Mouse (Mus musculus) frontal cortex, postnatal 10 days (tissue): ENCODE results near the gene Ctnnbip1.

Experiments
- DNase-seq, 2 experiments: peaks; one replicate each; pipeline ENCODE4 v3.0.0; 2022; ENCODE audit warnings: low spot score in 2 of 2, mixed read lengths in 1 of 2

Ctnnbip1 gene

DNA sequence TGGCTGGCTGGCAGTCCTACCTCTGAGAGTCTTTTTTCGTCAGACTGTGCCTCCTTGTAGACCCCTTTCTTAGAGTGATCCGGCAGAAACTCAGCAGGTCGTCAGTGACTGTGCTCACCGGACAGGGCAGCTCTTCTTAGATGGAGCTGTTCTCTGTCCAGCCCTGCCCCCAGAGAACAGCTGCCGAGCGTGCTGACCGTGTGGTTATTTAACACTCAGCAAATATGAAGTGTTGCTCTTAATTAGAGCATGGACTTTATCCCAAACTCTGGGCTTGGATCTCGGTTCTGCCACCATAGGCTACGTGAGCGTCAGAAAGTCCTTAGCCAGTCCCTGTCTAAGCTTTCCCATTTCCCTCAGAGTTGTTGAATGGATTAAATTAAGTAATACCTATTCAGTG is 3.2 kb downstream of the Ctnnbip1 start:
- no peak for DNase-seq

DNA sequence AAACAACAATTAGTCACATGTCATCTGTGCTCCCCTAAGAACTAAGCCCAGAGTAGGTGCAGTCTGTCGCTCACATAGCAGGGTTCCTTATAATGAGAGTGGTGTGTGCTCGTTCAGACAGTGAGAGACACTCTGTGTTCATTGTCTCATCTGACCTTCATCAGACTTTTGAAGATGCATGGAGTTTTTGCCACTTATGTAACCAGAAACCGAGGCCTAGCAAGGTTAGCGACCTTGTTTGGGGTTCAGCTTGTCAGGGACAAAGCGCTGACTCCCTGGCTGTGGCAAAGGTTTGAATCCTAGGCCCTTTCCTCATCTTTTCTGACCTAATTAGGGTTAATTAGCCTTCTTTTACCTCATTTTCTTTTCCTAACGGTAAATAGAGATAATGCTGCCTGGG is 5.9 kb downstream of the Ctnnbip1 start:
- no peak for DNase-seq

DNA sequence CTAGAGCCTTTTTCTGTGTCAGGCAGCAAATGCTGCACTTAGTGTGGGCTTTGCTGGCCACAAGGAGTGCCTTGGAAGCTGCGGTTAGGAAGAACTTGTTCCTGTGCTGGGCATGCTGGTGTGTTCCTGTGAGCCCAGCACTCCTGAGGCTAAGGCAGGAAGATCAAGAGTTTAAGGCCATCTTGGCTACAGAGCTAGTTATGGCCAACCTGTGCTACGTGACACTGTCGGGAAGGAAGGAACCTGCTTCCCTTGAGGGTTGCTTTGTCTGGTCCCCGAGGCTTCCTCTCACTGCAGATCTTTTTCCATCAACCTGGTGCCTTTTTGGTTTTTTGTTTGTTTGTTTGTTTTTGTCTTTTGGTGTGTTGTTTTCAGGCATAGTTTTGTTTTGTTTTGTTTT is 7.1 kb downstream of the Ctnnbip1 start:
- DNase-seq = no peak

DNA sequence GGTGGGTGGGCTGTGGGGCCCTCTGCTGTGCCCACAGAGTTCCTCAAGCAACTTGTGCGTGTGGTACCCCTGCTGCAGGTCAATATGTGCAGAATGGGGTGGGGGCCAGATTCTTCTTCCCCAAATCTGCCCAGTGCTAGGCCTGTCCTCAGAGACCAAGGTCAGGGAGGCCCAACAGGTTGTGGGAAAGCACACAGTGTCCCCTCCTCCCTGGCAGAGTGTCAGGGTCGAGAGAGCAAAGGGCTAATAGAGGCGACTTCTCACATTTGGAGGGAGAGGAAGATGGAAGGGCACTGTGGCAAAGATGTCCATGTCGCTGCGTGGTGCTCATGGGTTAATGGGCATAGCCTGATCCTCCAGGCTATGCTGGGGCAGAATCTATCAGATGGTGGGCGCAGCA is 7.8 kb downstream of the Ctnnbip1 start:
- no peak for DNase-seq

DNA sequence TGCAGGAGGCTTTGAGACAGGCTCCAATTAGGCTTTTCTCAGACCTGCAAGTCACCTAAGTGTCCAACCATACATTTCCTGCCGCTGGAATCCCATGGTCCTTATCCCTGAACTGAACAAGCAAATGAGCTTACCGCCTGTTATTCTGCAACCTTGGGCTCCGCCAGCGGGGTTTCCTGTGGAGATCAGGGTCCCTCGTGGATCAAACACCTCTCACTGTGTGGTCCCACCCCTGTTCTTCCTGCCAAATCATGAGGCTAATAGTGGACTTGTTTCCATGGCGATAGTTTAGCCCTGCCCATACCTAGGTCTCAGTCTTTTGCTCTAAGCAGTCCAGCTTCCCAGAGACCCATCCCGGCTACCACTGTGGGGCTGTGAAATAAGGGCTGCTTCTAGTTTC is 8.3 kb downstream of the Ctnnbip1 start:
- no peak for DNase-seq

DNA sequence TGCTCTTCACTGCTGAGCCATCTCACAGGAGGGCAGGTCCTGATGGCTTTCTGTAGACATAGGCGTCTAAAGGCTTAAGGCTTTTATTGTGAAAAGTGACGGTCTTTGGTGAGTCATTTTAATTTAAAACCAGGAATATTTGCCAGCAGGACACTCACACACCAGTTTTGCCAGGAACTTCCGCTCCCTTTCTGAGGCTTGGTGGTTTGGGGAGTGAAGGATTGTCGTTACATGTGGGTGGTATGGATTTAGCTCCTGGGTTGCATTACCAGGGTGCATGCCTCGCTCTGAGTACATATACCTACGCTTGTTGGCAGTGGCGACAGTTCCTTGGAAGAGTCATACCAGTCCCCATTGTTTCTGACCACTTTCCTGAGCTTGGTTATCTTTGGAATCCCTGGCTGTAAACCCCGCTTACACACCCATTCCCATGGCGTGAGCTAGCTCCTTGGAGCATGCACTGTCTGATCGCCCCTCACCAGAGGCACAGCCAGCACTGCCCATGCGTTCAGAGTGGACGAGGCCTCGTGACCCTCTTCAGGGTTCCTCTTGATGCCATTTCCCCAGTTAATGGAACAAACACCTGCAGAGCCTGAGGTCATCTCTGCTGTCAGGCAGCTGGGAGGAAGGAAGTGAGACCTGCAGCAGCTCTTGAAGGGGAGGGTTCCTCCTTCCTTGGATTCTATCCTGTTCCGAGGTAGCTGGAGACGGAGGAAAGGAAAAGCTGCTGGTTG is 9.8 kb downstream of the Ctnnbip1 start:
- no peak for DNase-seq

DNA sequence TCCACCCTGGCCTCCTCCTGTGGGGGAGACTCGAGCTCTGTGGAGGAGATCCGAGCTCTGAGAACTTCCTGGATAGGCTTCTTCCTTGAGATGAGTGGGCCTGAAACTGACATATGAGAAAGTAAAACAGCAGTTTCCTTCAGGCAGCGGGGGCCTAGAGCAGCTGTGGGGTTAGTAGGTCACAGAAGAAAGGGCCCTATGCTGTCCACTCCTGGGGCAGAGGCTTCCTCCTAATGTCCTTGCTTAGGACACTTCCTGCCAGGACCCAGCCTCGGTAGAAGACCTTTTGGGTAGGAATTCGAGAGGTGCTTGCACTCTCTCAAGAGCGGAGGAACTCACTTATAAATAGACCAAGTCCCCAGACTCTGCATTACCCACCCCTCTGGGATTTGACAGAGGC is 11.7 kb downstream of the Ctnnbip1 start:
- DNase-seq = no peak

DNA sequence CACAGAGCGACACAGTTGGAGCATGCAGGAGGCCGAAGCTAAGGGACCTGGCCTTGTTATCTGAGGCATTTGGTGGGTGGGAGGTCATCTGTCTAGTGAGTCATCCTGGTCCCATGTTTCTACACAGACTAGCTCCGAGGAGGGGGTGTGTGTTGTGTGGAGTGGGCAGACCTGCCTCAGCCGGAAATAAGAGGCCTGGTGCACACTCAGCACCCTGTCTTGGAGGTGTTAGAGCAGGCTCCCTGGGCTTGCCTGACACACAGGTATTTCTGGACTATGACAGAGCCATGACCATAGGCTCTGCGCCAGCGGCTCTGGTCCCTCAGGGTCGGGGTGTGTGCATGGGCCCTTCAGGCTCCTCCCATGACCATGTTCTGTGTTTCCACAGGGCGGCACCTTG is 21.4 kb downstream of the Ctnnbip1 start:
- no peak for DNase-seq

DNA sequence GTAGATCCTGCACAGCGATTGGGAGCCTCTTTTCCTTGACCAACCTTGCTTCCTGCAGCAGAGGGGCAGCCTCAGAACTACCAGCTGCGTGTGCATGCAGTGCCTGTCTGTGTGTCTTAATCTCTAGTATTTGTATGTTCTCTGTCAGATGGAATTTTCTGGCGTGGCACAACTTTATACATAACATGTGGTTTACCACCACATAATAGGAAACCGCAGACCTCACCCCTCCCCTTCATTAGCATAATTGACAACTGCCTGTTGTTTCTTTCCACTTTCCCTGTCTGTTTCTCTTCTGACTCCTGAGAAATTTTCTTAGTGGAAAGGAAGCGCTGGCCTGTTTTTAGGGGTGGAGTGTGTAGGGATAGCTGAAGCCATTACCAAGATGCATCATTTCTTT is 23.9 kb downstream of the Ctnnbip1 start:
- no peak for DNase-seq

DNA sequence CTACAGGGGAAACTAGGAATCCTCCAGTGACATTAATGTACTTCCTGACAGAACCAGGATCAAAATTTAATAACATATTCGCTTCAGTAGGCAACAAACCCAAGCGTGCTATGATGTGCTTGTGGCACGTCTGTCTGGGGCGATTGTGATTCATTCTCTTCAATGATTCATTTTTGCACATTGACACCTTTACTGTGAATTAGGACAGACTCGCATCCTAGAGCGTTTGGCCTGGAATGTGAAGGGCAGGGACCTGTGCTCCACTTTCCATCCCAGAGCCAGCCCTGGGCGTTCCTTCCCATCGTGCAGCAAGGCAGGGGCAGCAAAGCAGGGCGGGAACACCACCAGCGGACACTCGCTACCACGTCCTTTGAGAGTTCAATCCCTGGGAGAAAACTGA is 24.4 kb downstream of the Ctnnbip1 start:
- DNase-seq = no peak

DNA sequence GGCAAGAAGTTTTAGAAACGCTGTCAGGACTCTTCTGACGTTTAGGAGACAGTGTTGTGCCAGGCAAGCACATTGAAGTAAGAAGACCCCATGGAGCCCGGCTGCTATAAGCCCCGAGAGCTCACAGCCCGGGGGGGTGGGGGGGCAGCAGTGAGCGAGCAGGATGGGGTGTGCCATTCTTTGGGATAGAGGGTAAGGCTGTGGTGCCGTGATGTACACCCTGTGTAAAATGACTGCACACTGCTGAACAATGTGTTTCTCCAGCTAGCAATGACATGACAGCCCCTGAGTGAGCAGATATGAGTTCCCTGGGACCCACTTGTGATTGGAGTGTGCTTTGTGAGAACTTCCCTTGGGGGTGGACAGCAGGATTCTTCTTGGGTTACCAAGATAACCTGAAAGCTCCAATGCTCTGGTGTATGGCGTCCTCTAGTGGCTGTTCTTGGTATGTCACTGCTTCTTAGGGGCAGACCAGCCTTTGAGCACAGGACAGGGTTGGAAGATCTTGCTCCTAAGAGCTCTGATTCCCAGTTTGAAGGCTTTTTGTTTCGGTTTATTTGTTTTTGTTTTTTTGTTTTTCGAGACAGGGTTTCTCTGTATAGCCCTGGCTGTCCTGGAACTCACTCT is 25.0 kb downstream of the Ctnnbip1 start:
- peak in 1 of 2 experiments; percentile 82 for DNase-seq

DNA sequence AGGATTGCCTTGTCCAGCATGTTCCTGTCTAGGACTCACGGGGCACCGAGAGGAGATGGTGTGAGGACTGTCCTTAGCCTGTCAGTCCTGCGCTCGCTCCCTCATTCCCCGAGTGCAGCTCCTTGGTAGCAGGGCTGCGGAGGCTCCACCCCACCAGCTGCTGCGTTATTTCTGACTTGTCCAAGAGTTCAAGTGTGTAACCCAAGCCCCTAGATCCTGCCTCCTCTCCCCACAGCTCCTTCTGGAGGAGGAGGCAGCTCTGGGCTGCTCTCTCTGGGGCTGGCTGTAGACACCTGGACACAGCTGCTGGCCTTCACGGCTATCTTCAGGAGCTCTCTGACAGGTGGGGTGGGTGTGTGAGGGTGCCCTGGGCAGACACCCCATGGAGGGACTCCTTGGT is 26.9 kb downstream of the Ctnnbip1 start:
- no peak for DNase-seq

DNA sequence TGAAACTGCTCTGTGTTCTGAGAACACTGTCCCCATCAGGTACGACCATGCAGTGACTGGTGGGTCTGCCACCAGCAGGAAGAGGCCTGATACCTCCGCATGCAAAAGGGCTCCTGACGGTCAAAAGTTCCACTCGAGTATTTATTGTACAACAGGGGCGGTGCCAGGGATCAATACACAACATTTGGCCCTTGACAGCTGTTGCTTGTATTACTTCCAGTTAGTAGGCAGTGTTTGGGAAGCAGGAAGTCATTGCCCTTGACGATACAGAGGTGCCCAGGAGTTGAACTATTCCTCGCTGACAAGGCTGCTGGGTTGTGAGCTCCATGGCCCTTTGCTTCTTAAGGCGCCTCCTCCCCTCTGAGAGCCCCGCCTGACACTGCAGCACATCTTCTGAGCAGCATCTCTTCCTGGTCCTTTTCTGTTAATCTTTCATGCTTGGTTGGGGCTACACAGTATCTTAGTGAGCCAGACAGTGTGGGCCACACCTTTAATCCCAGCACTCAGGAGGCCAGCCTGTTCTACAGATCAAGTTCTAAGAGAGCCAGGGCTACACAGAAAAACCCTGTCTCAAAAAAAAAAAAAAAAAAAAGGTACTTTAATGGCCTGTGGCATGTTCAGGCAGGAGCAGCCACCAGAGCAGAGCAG is 28.9 kb downstream of the Ctnnbip1 start:
- DNase-seq = no peak

DNA sequence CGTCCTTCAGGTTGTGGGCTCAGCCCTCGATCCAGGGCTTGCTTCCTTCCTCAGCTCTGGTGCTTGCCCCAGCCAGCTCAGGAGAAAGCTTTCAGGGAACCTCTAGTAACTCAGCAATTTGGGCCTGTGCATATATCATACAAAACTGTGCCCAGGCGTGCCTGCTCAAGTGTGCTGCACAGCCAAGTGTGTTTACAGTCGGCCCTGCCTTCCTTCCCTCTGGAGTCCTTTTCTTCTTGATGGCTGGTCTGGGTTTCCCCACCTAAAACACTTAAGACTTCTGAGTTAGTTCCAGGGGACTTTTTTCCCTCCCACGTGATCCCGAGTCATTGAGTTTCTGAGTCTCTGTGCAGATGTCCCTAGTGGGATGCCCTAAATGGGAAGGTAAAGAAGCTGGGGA is 29.5 kb downstream of the Ctnnbip1 start:
- DNase-seq = no peak

DNA sequence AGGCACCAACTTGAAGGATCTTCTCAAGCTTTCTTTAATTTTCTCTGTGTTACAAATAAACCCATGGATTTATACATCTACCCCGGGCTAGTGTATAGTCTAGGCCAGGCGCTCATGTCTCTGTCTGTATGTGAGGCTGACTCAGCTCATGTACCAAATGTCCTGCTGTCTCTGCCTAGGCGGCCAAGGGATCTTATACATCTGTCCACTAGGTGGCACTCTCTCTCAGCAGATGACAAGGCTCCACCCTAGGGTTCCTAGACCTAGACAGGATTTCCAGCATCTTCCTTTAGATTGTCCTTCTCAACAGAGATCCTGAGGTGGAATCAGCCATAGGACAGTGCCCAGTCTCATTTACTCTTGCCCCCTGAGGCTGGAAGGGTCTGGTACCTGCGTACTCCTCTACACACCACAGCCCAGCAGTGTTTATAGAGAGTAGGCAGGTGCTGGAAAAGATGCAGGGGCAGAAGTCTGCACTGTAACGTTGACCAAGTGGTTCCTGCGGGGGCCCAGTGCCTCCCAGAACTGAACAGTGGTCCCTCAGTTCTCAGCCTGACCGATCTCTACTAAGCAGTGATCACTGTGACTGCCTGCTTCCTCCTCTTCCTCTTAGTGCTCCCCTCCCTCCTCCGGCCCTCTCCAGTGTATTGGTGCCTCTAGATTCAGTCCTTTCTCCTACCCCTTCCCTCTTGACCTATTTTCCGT is 31.3 kb downstream of the Ctnnbip1 start:
- DNase-seq = peak; percentile 67 to 80

DNA sequence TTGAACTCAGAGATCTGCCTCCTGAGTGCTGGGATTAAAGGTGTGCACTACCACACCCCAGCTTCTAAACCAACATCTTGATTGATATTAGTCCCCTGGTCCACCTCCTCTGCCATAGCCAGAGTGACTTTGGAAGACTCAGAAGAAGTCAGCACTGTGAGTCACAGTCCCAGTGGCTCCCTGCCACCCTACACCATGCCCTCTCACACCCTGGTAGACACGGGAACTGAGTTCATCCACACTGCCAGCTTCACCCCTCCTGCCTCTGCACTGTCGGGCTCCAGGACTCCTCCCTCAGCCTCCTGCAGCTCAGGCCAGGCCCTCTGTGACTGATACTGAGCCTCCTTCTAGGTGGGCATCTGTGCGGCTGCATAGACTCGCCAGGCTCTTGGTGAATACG is 32.8 kb downstream of the Ctnnbip1 start:
- DNase-seq = no peak

DNA sequence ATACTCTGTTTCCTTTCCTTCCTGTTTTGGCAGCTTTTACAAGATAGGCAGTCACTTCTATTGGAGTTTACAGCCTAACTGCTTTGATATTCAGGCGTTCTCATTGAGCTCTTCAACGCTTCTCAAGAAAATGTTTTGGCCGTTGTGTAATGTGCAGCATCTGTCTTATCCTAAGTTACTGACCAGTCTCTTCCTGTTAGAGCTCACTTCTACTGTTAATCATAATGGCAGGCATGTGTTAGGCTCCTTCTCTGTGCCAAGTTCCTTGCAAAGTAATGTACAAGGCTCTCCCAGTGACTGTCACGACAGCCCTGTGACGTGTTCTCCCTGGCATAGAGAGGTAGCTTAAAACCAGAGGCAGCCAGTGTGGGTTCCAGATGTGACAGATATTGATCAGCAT is 33.7 kb downstream of the Ctnnbip1 start:
- no peak for DNase-seq

DNA sequence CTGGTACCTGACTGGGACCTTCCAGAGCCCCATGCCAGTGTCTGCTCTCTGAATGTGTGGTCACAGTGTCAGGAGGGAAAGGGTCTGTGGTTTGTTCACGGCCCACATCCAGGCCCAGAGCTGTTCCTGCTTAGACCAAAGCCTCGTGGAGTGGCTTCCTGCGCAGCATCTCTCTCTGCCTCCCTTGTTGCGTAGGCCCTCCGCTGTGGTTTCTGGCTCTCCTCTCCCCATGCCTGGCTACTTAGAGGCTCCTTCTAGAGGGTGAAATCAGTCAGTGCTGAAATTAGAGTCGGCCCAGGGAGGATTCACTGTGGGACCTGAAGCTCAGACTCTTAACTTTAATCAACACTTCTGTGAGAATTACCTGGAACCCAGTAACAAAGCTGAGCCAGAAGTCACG is 35.8 kb downstream of the Ctnnbip1 start:
- no peak for DNase-seq

DNA sequence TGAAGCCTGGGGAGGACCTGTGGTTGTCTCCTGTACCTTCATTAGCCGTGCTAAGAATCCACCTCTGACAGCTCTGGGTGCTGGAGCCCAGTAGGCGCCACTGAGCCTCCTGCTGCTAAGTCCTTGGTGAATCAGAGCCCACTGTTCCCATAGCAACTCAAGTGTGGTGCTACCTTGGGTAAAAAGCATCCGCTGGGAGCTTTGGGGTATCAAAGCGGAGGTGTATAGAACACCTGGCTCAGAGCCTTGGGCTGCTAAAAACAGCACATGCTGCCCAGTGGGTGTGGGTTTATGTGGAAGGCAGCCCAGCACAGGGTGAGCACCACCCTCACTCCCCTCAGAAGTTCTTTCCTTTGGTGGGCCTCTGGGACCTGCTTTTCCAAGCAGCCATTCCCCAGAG is 38.1 kb downstream of the Ctnnbip1 start:
- peak in 1 of 2 experiments; percentile 59 for DNase-seq

DNA sequence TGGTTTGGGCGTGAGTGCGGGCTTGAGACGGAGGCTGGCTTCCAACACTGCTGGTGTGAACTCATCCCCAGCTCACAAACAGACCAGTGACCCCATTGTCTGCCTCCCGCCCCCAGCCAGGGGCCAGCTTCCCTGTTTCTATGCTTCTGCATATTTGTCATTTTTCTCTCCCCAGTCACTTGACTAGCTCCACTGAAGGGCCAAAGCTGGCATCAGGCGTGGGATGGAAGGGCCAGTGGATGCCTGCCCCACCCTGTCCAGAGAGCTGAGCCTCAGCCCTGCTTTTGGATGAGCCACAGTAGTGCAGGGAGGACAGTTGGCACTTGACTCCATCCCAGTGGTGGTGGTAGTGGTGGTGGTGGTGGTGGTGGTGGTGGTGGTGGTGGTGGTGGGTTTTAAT is 39.9 kb downstream of the Ctnnbip1 start:
- DNase-seq = no peak

DNA sequence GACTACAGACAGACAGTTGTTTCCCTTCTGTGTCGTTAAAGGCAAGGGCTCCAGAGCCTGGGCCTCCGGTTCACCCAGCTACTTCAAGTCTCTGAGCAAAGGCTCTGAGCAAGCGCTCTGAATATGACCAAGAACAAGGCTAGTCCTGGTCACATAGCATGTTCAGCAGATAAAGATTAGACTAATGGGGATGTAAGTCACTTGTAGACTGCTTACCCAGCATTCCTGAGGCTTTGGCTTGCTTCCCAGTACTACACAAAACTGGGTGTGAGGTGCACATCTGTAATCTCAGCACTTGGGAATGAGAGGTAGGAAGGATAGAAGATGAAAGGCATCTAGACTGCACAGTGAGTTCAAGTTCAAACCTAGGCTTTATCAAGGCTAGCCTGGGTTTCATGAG is 40.4 kb downstream of the Ctnnbip1 start:
- no peak for DNase-seq

DNA sequence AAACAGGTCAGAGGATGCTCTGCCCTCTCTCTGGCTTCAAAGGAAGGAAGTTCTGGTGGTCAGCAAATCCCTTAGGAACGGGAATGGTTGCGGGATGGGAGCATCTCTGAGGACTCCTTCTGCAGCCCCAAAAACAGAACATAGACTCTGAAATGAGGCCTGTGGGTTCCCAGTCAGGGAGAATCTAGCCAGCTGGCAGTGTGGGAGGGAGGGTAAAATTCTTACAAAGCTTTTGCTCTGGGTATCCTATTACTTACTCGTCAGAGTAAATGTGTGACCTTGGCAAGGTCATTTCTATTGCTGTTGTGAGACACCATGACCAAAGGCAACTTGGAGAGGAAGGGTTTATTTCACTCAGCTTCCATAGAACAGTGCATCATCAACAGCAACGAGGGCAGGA is 43.4 kb downstream of the Ctnnbip1 start:
- no peak for DNase-seq
